Mouse (Mus musculus) heart, adult 9 months (tissue): ENCODE results near the gene Antxr1.
A peak's percentile ranks its signal among the peaks of the same experiment; 100 is the strongest.

Experiments
- DNase-seq, 2 experiments: peaks; one replicate each; pipeline ENCODE4 v3.0.0; 2022; ENCODE audit warnings: low spot score in 2 of 2

The Antxr1 gene

GRCm38 (mm10) chr6:87189755-87190154 is 145.9 kb downstream of the Antxr1 start:
- DNase-seq = peak; percentile 30 to 36

- peak; percentile 52 to 58 for DNase-seq
Measured at GRCm38 (mm10) chr6:87186988-87187387, 148.6 kb downstream of the Antxr1 start.

DNA sequence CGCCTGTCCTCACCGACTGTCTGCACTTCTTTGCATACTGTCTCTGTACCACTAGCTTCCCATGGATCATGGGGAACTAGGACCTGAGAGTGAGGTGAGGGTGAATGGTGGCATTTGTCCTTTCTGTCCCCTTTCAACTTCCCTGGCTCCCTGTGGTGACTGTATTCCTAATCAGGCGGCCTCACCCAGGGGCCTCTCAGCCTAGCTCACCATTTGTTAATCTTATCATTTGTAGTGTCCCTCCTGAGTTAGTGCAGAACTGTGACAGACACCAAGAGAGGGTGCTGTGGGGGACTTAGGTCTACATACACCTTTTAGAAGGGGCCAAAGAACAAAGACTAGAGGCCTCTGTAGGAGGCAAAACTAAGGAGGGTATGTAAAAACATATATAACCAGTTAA is 151.2 kb downstream of the Antxr1 start:
- no peak for DNase-seq

GRCm38 (mm10) chr6:87183981-87184380 is 151.6 kb downstream of the Antxr1 start:
- no peak for DNase-seq

GRCm38 (mm10) chr6:87183159-87183558 is 152.5 kb downstream of the Antxr1 start:
- DNase-seq = peak in 1 of 2 experiments; percentile 57

DNA sequence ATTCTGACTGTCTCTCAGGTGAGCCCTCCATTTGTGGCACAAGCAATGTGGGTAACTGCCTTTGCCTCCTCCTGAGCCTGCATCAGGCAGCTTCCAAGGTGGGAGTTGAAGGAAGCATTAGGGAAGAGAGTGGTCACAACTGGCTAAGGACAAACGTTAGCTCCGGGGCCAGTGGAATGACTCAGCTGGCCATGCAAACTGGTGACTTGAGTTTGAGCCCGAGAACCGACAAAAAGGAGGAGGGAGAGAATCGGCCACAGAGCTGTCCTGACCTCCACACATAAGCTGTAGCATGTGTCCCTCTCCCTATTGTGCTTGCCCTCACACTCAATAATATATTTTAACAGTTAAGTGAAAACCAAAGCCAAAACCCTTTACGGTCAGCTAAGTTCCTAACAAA is 152.9 kb downstream of the Antxr1 start:
- no peak for DNase-seq

DNA sequence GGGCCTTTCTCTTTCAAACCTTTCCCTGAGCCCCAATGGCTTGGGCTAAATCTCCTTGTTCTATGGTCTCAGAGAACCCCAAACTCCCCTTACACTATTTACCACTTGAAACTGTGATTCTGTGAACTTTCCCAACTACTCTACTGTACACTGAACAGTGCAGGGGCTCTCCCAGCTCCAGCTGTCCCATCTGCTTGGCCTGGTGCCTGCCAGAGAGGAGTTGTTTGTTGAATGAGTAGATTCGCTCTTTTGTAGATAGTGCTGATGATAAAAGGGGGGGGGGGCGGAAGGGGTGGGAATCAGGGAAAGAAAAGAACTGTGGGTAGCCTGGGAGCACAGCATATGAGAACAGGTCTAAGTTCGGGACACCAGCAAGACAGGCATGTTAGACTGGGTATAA is 164.2 kb downstream of the Antxr1 start:
- DNase-seq = no peak

DNA sequence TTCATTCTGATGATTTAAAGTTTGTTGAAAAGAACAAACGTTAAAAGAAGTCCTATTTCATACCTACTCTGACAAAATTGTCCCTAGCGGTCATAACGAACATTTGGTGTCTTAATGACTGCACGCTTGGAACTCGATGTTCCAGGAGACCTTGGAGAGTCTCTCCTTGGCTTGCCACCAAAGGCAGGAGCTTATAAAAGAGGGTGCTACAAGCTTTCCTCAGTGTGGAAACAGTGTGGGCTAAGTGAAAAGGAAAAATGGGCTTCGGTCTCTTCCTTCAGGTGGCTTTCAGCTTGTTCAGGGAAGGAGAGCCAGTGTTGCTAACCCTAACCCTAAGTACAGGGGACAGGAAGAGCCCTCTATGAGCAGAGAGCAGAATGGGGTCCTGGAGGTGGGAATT is 164.7 kb downstream of the Antxr1 start:
- no peak for DNase-seq

GRCm38 (mm10) chr6:87170277-87170676 is 165.3 kb downstream of the Antxr1 start:
- no peak for DNase-seq

GRCm38 (mm10) chr6:87168021-87168420 is 167.6 kb downstream of the Antxr1 start:
- DNase-seq = no peak

- no peak for DNase-seq
Measured at GRCm38 (mm10) chr6:87166673-87167305, 168.8 kb downstream of the Antxr1 start.

DNA sequence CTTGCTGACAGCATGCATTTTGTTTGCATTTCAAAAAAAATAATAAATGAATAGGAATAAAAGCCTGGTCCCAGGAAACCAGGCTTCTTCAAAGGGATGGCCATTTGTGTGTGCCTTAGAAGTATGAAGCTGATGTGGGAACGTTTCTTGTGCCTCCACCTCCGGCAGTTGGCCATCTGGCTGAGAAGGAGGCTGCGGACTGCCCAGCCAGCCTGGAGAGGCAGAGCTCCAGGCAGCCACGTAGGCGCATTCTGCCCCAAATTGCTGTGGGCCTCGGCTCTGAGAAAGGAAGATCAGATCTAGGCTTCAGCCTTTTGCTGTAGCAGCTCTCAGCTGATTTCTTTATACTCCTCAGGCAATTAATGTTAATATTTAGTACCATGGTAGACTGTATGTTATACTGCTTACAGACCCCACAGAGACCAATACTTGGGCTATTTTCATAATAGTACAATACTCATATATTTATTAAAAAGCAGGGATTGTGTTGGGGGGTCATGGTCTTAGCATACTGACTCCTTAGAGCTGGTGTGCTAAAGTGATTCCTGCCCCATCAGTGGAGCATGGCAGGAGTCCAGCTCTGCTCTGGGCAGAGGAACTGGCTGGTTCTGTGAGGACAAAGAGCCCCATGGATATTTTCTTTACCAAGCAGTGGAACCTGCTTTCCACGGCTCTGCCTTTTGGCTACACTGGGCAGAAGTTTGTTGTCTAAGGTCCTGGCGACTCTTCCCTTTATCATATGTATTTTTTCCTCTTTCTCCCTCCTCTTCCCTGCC is 169.9 kb downstream of the Antxr1 start:
- DNase-seq = no peak

DNA sequence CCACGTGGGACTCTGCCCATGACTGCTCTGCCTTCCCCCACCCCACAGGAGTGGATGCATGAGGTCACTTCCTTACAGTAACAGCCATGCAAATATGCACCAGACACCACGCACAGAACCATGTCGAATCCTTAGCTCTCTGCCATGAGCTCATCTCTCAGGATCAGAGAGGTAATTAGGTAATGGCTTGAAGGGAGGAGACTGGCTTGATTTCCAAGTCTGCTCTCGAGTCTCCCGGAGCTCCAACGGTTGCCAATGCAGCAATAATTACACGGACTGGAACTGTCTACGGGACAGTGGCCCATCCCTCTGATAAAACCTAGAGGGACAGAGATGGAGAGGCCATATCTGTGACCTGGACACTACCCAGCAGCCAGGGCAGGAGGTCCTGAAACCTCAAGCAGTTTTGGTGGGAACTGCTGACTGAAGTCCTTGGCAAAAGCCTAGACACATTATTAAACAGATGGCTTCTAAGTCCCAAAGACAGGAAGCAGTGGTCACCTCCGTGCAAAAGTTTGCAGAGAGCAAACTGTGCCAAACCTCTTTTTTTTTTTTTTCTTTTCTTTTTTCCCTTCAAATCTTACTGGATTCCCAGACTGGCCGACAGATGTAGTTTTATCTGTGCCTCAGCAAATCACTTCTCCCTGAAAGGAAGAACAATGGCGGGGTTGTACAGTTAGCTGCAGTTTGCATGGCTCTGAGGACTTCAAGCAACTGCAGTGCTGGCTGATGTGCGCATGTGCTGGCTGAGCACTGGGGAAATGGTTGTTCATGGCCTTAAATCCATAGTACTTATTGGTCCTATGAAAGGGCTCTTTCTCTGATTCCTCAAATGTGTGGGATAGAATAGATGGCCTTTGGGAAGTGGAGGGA is 174.0 kb downstream of the Antxr1 start:
- DNase-seq = peak; percentile 24 to 29

GRCm38 (mm10) chr6:87160196-87160595 is 175.4 kb downstream of the Antxr1 start:
- no peak for DNase-seq

- no peak for DNase-seq
Measured at GRCm38 (mm10) chr6:87158062-87158623, 177.5 kb downstream of the Antxr1 start.

DNA sequence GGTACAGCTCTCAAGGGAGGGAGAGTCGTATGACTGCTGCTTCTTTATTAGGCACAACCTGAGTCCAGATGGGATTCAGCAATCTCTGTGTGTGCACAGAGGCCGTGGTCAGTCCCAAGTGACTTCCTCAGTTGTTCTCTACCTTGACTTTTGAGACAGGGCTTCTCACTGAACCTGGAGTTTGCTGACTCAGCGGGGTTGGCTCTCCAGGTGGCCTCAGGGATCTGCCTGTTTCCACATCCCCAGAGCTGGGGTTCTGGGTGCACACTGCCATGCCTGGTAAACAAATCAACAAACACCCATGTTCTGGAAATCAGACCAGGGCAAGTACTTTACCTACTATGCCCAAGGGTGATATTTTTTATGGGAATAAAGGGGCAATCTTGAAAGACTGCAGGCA is 181.8 kb downstream of the Antxr1 start:
- no peak for DNase-seq

DNA sequence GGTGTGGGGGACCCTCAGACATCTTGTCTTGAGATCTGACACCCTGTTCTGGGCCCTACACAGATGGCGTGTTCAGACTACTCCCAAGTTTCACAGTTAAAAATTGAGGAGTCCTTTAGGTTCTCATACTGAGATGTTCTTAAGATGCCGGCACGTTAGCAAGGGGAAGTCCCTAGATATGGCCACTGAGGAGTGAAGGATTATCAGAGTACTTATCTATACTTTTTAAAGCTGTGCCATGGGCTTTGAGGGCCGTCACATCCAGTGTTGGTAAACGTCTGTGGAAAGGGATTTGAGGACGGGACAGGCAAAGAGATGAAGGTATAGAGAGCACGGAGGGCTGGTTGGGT is 182.4 kb downstream of the Antxr1 start:
- no peak for DNase-seq

DNA sequence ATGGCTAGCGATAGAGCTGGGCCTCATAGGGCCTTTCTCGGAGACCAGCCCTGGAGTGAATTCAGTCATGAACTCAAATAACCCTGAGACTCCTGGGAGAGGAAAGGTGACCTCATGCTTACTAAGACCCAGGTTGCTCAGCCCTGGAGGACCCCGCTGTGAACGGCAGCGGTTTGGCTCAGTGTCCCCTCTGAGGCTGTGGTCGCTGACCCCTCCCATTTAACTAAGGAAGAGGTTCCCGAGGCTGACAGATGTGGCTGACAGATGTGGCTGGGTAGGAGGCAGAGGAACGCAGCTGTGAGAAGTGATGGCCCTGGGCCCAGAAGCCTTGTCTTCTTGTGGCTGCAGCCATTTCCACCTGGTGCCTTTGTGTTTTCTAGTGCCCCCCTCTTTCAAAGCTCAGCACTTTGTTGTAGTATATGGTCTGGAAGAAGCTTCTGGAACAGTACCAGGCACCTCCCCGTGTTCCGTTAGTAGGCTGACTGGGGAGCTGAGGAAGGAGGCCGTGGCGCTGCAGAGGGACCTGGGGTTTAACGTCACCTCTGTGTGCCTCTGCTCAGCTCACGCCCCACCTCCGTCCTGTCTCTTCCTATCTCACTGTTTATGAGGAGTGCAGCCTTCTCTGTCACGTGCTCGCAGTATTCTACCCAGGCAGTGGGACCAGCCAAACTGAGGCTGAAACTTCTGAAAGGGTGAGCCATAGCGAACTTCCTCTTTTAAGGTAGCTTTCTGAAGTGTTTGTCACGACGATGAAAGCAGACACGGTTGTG is 183.0 kb downstream of the Antxr1 start:
- DNase-seq = peak; percentile 55 to 60

DNA sequence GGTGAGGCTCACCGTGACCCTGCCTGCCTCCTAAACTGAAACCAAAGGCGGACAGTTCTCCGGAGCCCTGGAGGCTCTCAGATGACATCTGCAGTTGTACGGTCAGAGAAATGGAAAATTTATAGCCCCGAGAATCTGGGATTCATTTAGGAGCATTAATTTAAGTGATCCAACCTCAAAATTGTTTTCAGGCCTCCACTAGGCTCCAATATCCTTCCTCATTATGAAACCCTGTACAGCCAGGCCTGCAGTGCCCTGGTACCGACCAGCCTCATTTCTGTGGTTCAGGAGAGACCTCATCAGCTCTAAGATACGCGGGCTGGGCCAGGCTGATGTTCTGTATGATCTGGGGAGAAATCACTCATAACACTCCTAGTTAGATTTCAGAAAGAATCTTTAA is 184.2 kb downstream of the Antxr1 start:
- DNase-seq = no peak

DNA sequence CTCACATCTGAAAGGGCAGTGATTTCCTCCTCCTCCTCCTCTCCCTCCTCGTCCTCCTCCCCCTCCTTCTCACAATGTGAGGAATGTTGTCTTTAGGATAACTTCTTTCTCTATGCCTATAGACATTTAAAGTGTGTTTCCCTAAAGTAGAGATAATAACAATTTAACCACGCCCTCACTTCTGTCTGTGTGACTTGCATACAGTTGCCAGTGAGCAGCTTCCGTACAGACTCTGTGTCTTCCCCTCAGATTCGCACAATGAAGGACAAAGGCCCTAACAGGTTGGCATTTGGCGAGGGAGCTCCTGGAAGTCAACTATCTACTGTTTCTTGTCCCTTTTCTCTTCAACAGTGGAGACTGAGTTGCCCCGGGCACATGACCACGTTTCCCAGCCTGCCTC is 185.2 kb downstream of the Antxr1 start:
- no peak for DNase-seq

- no peak for DNase-seq
Measured at GRCm38 (mm10) chr6:87147921-87148320, 187.7 kb downstream of the Antxr1 start.
